Mouse (Mus musculus): ENCODE measurements around the gene Ftsj1. TPM values are rescaled to one million over a fixed set of nuclear protein-coding genes. Genes with fewer than 3 reads are reported as not detected.

Ftsj1 gene
- polyA plus RNA-seq (2012; rRNA removed) = 42.2 and 45.3 TPM in 2 replicates

GRCm38 (mm10) chrX:8252334-8253285 lies at the start of gene Ftsj1:
TSS of gene Ftsj1 (minus strand) at chrX:8252406.

GRCm38 (mm10) chrX:8271083-8271820 lies 19.0 kb upstream of the Ftsj1 start, which contains the start of gene Slc38a5:
TSS of gene Slc38a5 (plus strand) at chrX:8271133.

DNA sequence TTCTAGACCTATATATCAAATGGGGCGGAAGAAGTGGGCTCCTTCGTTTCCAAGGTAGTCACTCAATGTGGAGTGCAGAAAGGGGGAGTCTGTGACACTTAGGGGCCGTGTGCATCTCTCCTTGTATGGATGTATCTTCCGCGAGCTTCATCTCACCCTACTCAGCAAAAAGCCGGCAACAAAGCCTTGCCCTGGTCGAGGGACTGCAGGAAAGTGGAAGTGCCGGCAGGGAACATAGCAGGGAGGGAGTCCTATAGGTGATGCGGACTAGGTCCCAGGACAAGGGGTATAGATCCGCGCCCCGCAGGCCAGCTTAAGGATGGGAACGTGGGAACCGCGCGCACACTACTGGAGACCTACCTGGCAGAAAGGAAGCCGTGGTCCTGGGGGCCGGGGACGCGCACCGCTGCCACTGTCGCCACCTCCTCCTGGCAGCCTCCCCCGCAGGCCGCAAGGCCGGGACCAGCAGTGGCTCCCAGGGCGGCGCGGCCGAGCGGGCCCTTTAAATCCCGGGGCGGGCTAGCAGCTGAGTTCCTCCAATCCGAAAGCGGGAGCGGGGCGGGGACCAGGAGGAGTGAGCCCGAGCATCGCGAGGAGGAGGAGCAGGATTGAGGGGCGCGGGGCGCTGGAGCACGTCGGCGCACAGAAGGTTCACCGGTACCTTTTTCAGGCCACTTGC lies 46.1 kb downstream of the Ftsj1 start, which contains the start of gene Porcn:
TSS of gene Porcn (minus strand) at position 511 of the 679 bp plus-strand sequence.

DNA sequence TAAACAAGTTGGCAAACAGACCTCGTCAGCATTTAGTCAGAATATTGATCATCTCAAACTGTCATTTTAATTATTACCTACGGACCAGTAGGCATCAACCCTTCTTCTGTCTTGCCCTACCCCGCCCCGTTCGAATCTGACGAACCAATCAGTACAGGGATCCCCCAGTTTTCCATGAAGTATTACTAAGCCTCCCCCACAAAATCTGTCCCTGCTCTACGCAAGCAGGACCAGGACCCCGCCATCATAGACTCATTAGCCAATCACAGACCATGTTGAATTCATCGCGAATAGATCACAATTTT lies 58.8 kb downstream of the Ftsj1 start, which contains the start of gene Ebp:
TSS of gene Ebp (minus strand) at position 94 of the 305 bp plus-strand sequence.

Other genes starting within 250 kb of the Ftsj1 start
- 0.26 and 0.44 TPM in 2 replicates for gene Glod5, start 233.9 kb downstream of the Ftsj1 start, polyA plus RNA-seq (2012; rRNA removed)
- 52.8 and 56.5 TPM in 2 replicates for gene Suv39h1, start 177.6 kb downstream of the Ftsj1 start, polyA plus RNA-seq (2012; rRNA removed)
- 1.0 and 1.1 TPM in 2 replicates for gene Was, start 161.9 kb downstream of the Ftsj1 start, polyA plus RNA-seq (2012; rRNA removed)
- 193 and 209 TPM in 2 replicates for gene Wdr13, start 119.5 kb downstream of the Ftsj1 start, polyA plus RNA-seq (2012; rRNA removed)
- 462 and 530 TPM in 2 replicates for gene Rbm3, start 106.5 kb downstream of the Ftsj1 start, polyA plus RNA-seq (2012; rRNA removed)
- gene Tbc1d25, start 76.2 kb downstream of the Ftsj1 start, polyA plus RNA-seq (2012; rRNA removed) = 24.0 and 24.2 TPM in 2 replicates
- 20.1 and 22.0 TPM in 2 replicates for gene Ebp, start 58.9 kb downstream of the Ftsj1 start, polyA plus RNA-seq (2012; rRNA removed)
- 91.0 and 101 TPM in 2 replicates for gene Porcn, start 45.9 kb downstream of the Ftsj1 start, polyA plus RNA-seq (2012; rRNA removed)
- 25.6 and 27.5 TPM in 2 replicates for gene Slc38a5, start 18.7 kb upstream of the Ftsj1 start, polyA plus RNA-seq (2012; rRNA removed)
- gene Ssxb10, start 75.0 kb upstream of the Ftsj1 start, polyA plus RNA-seq (2012; rRNA removed) = not detected in 2 replicates
- not detected in 2 replicates for gene Ssxb9, start 114.6 kb upstream of the Ftsj1 start, polyA plus RNA-seq (2012; rRNA removed)
- gene Ssxb1, start 160.9 kb upstream of the Ftsj1 start, polyA plus RNA-seq (2012; rRNA removed) = not detected in 2 replicates
- not detected in 2 replicates for gene Ssxb2, start 209.3 kb upstream of the Ftsj1 start, polyA plus RNA-seq (2012; rRNA removed)

Data from central nervous system, embryonic 14 days (tissue).